Mouse (Mus musculus): ENCODE measurements around the gene Prkag2.

GRCm38 (mm10) chr5:25040903-25041302 is 59.5 kb downstream of the Prkag2 start:
- no peak for TF ChIP-seq GATA1 (IDR thresholded peaks at IDR 0.05; ENCODE audit: borderline replicate concordance, low read length)
- no peak for TF ChIP-seq FLI1 (IDR thresholded peaks at IDR 0.05; ENCODE audit: low read length)
